Mouse (Mus musculus) CH12.LX (cell line): ENCODE measurements around the gene Olfr193. TPM values are rescaled to one million over a fixed set of nuclear protein-coding genes. Genes with fewer than 3 reads are reported as not detected.

Experiments used
- polyA plus RNA-seq: library from polyadenylated mRNA; unstranded; fragments of >175 nt; gene quantifications from 2 replicates; pipeline ENCODE4 v1.2.1, GENCODE M21; 2012; ENCODE audit warnings: low read depth; ENCODE audit not compliant: insufficient read length
- total RNA-seq, 2 experiments: library from RNA; depleted of rRNA; stranded (reverse); fragments of 300-350 nt in 1 of 2; fragments of >200 nt in 1 of 2; gene quantifications; 2 replicates each; pipeline ENCODE4 v1.2.3; 2012 to 2014

Gene Olfr193
- total and polyA plus RNA-seq, 3 experiments = not detected

Other genes with a start within 250 kb of the Olfr193 start
- gene Olfr177, start 237.1 kb downstream of the Olfr193 start, total RNA-seq (2012; rRNA removed) = not detected in 2 replicates
- gene Olfr177, start 237.1 kb downstream of the Olfr193 start, total RNA-seq (2014; rRNA removed) = not detected in 2 replicates
- gene Olfr177, start 237.1 kb downstream of the Olfr193 start, polyA plus RNA-seq = not detected in 2 replicates
- gene Olfr178, start 219.8 kb downstream of the Olfr193 start, total RNA-seq (2012; rRNA removed) = not detected in 2 replicates
- gene Olfr178, start 219.8 kb downstream of the Olfr193 start, total RNA-seq (2014; rRNA removed) = not detected in 2 replicates
- gene Olfr178, start 219.8 kb downstream of the Olfr193 start, polyA plus RNA-seq = not detected in 2 replicates
- gene Olfr181, start 183.1 kb downstream of the Olfr193 start, total RNA-seq (2012; rRNA removed) = not detected in 2 replicates
- not detected in 2 replicates for gene Olfr181, start 183.1 kb downstream of the Olfr193 start, total RNA-seq (2014; rRNA removed)
- not detected in 2 replicates for gene Olfr181, start 183.1 kb downstream of the Olfr193 start, polyA plus RNA-seq
- gene Olfr180, start 182.5 kb downstream of the Olfr193 start, total RNA-seq (2012; rRNA removed) = not detected in 2 replicates
- gene Olfr180, start 182.5 kb downstream of the Olfr193 start, total RNA-seq (2014; rRNA removed) = not detected in 2 replicates
- not detected in 2 replicates for gene Olfr180, start 182.5 kb downstream of the Olfr193 start, polyA plus RNA-seq
- not detected in 2 replicates for gene Olfr183, start 116.5 kb downstream of the Olfr193 start, total RNA-seq (2012; rRNA removed)
- not detected in 2 replicates for gene Olfr183, start 116.5 kb downstream of the Olfr193 start, total RNA-seq (2014; rRNA removed)
- gene Olfr183, start 116.5 kb downstream of the Olfr193 start, polyA plus RNA-seq = not detected in 2 replicates
- not detected in 2 replicates for gene Olfr186, start 81.6 kb downstream of the Olfr193 start, total RNA-seq (2012; rRNA removed)
- gene Olfr186, start 81.6 kb downstream of the Olfr193 start, total RNA-seq (2014; rRNA removed) = not detected in 2 replicates
- not detected in 2 replicates for gene Olfr186, start 81.6 kb downstream of the Olfr193 start, polyA plus RNA-seq
- gene Olfr187, start 72.1 kb downstream of the Olfr193 start, total RNA-seq (2012; rRNA removed) = not detected in 2 replicates
- not detected in 2 replicates for gene Olfr187, start 72.1 kb downstream of the Olfr193 start, total RNA-seq (2014; rRNA removed)
- gene Olfr187, start 72.1 kb downstream of the Olfr193 start, polyA plus RNA-seq = not detected in 2 replicates
- gene Olfr190, start 33.9 kb downstream of the Olfr193 start, total RNA-seq (2012; rRNA removed) = not detected in 2 replicates
- not detected in 2 replicates for gene Olfr190, start 33.9 kb downstream of the Olfr193 start, total RNA-seq (2014; rRNA removed)
- gene Olfr190, start 33.9 kb downstream of the Olfr193 start, polyA plus RNA-seq = not detected in 2 replicates
- gene Olfr191, start 22.1 kb downstream of the Olfr193 start, total RNA-seq (2012; rRNA removed) = not detected in 2 replicates
- gene Olfr191, start 22.1 kb downstream of the Olfr193 start, total RNA-seq (2014; rRNA removed) = not detected in 2 replicates
- gene Olfr191, start 22.1 kb downstream of the Olfr193 start, polyA plus RNA-seq = not detected in 2 replicates
- not detected in 2 replicates for gene Olfr194, start 9.2 kb upstream of the Olfr193 start, total RNA-seq (2012; rRNA removed)
- not detected in 2 replicates for gene Olfr194, start 9.2 kb upstream of the Olfr193 start, total RNA-seq (2014; rRNA removed)
- not detected in 2 replicates for gene Olfr194, start 9.2 kb upstream of the Olfr193 start, polyA plus RNA-seq
- not detected in 2 replicates for gene Olfr195, start 35.2 kb upstream of the Olfr193 start, total RNA-seq (2012; rRNA removed)
- not detected in 2 replicates for gene Olfr195, start 35.2 kb upstream of the Olfr193 start, total RNA-seq (2014; rRNA removed)
- gene Olfr195, start 35.2 kb upstream of the Olfr193 start, polyA plus RNA-seq = not detected in 2 replicates
- not detected in 2 replicates for gene Olfr196, start 58.6 kb upstream of the Olfr193 start, total RNA-seq (2012; rRNA removed)
- not detected in 2 replicates for gene Olfr196, start 58.6 kb upstream of the Olfr193 start, total RNA-seq (2014; rRNA removed)
- not detected in 2 replicates for gene Olfr196, start 58.6 kb upstream of the Olfr193 start, polyA plus RNA-seq
- gene Olfr198, start 91.7 kb upstream of the Olfr193 start, total RNA-seq (2012; rRNA removed) = not detected in 2 replicates
- not detected in 2 replicates for gene Olfr198, start 91.7 kb upstream of the Olfr193 start, total RNA-seq (2014; rRNA removed)
- gene Olfr198, start 91.7 kb upstream of the Olfr193 start, polyA plus RNA-seq = not detected in 2 replicates
- not detected in 2 replicates for gene Olfr199, start 107.9 kb upstream of the Olfr193 start, total RNA-seq (2012; rRNA removed)
- gene Olfr199, start 107.9 kb upstream of the Olfr193 start, total RNA-seq (2014; rRNA removed) = not detected in 2 replicates
- not detected in 2 replicates for gene Olfr199, start 107.9 kb upstream of the Olfr193 start, polyA plus RNA-seq
- gene Olfr201, start 160.8 kb upstream of the Olfr193 start, total RNA-seq (2012; rRNA removed) = not detected in 2 replicates
- gene Olfr201, start 160.8 kb upstream of the Olfr193 start, total RNA-seq (2014; rRNA removed) = not detected in 2 replicates
- not detected in 2 replicates for gene Olfr201, start 160.8 kb upstream of the Olfr193 start, polyA plus RNA-seq
- gene Olfr202, start 174.9 kb upstream of the Olfr193 start, total RNA-seq (2012; rRNA removed) = not detected in 2 replicates
- gene Olfr202, start 174.9 kb upstream of the Olfr193 start, total RNA-seq (2014; rRNA removed) = not detected in 2 replicates
- not detected in 2 replicates for gene Olfr202, start 174.9 kb upstream of the Olfr193 start, polyA plus RNA-seq
- gene Olfr203, start 187.0 kb upstream of the Olfr193 start, total RNA-seq (2012; rRNA removed) = not detected in 2 replicates
- not detected in 2 replicates for gene Olfr203, start 187.0 kb upstream of the Olfr193 start, total RNA-seq (2014; rRNA removed)
- gene Olfr203, start 187.0 kb upstream of the Olfr193 start, polyA plus RNA-seq = not detected in 2 replicates
- gene Olfr204, start 206.4 kb upstream of the Olfr193 start, total RNA-seq (2012; rRNA removed) = not detected in 2 replicates
- not detected in 2 replicates for gene Olfr204, start 206.4 kb upstream of the Olfr193 start, total RNA-seq (2014; rRNA removed)
- gene Olfr204, start 206.4 kb upstream of the Olfr193 start, polyA plus RNA-seq = not detected in 2 replicates
- gene Olfr205, start 219.3 kb upstream of the Olfr193 start, total RNA-seq (2012; rRNA removed) = not detected in 2 replicates
- not detected in 2 replicates for gene Olfr205, start 219.3 kb upstream of the Olfr193 start, total RNA-seq (2014; rRNA removed)
- not detected in 2 replicates for gene Olfr205, start 219.3 kb upstream of the Olfr193 start, polyA plus RNA-seq
- gene Olfr206, start 237.4 kb upstream of the Olfr193 start, total RNA-seq (2012; rRNA removed) = not detected in 2 replicates
- gene Olfr206, start 237.4 kb upstream of the Olfr193 start, total RNA-seq (2014; rRNA removed) = not detected in 2 replicates
- gene Olfr206, start 237.4 kb upstream of the Olfr193 start, polyA plus RNA-seq = not detected in 2 replicates